Mouse (Mus musculus) kidney, postnatal 36 days (tissue): ENCODE measurements at regions not wholly inside any gene's neighbourhood (a gene's known extent, or its start where the extent isn't known, plus 50 kb on each side); places are given as distances from the start of the nearest gene placed in this dataset.
"Not testable (repeated sequence)": the region's sequence is repeated elsewhere in the genome, so short reads cannot be mapped to it uniquely, and the experiment has no call there.

Source experiments
- DNase-seq, 2 experiments: peaks; one replicate each; pipeline ENCODE4 v3.0.0; 2021 to 2022; ENCODE audit warnings: mixed read lengths in 2 of 2

DNA sequence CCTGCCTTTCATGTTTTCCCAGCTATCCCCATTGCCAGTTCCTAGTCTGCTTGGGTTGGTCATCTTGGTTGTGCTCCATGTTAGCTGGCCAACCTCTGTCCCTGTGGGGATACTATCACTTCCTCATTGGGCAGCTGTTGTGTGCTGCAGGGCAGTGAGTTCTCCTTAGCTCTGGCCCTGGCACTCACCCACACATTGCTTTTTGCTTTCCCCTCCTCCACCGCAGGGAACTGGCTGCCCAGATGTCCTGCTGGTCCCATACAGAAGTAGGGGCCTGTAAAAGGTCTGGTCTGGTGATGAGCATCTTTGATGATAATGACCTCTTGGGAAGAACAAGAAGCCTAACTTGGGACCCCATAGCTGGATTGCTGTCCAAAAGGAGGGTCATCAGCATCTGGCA lies 308.2 kb upstream of the Gm21863 start:
- peak in 1 of 2 experiments; percentile 1 for DNase-seq

DNA sequence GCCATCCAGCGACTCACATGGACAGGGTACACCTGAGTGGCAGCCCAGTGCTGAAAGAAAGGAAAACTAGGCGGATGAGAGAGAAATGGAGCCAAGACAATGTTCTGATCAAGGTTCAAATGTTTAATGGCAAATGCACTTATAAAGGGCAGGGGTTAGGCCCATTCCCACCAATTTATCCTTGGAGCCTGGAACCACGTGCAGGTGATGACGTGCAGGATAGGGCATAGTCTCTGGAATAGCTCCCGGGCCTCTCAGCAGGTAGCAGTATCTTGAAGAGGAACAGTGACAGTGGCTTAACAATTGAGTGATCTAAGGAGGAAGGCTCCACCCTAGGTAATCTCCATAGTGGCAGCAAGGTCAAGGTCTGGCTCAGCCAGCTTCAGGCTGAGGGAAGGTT lies 285.8 kb upstream of the Gm21863 start:
- DNase-seq, result not testable (repeated sequence)

DNA sequence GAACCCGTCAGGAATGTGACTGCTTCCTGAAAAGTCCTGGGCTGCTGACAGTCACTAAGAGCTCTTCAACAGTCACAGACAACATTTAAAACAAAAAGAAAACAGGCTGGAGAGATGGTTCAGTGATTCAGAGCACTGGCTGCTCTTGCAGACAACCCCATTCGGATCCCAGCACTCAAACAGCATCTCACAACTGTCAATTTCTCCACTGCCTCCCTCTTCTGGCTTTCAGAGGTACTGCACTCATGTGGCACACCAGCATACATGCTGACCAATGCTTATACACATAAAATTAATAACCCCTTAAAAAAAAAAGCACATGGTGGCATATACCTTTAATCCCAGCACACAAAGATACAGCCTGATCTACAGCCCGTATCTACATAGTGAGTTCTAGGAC lies 283.7 kb upstream of the Gm21863 start:
- DNase-seq, result not testable (repeated sequence)
